Mouse (Mus musculus): Measurements from ENCODE around the gene Hoxd4.

DNA sequence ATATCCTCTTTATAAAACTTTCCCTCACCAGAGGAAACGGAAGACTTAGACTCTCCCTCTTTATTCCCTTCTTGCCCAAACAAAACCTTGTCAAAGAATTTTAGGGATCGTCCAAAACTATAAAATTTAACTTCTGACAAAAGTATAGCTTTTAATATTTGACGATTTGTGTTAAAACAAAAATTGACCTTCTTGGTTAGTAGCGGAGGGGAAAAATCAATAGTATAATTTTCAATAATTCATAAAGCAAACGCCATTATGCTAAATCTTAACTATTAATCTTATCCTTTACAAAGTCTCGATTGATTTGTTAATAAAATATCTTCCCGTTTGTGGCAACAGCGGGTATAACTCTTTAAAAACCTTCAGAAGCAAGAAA is 21.4 kb upstream of the Hoxd4 start:
- no peak for TF ChIP-seq EP300 (IDR thresholded peaks at IDR 0.05; ENCODE audit: insufficient read depth, low read depth, low read length)
- TF ChIP-seq POLR2A (IDR thresholded peaks at IDR 0.05; ENCODE audit: insufficient read depth, low read depth, low read length): no peak

Data from heart, adult 2 months (tissue).